Mouse (Mus musculus) limb, embryonic 11.5 days (tissue): ENCODE results near the gene Wbp2. TPM values are rescaled to one million over a fixed set of nuclear protein-coding genes. Genes with fewer than 3 reads are reported as not detected.

ENCODE experiments used
- ATAC-seq: fragments of 200-750 bp; cut with Nextera tagmentation; 2 replicates; pipeline ENCODE4 v1.8.0; 2017; ENCODE audit warnings: low read depth; ENCODE audit not compliant: insufficient number of reproducible peaks, low FRiP score, low TSS enrichment
- DNase-seq: peaks from one replicate; pipeline ENCODE4 v3.0.0-alpha.2; 2015; ENCODE audit warnings: low spot score
- H3K27ac ChIP-seq: fragments of 300-500 bp; sonication (generic); replicated peaks from 2 replicates; pipeline ENCODE4 v1.5.1; 2014; ENCODE audit warnings: low read depth, mild to moderate bottlenecking, low read length
- H3K27me3 ChIP-seq: fragments of 300-500 bp; sonication (generic); 2 replicates; pipeline ENCODE4 v1.6.1; 2014; ENCODE audit warnings: mild to moderate bottlenecking, low read length, mixed read lengths; ENCODE audit not compliant: control insufficient read depth, insufficient read depth
- H3K36me3 ChIP-seq: fragments of 300-500 bp; sonication (generic); 2 replicates; pipeline ENCODE4 v1.6.1; 2014; ENCODE audit warnings: mild to moderate bottlenecking, low read length, moderate library complexity, mixed read lengths; ENCODE audit not compliant: control insufficient read depth, insufficient read depth
- H3K4me1 ChIP-seq: fragments of 300-500 bp; sonication (generic); 2 replicates; pipeline ENCODE4 v1.6.1; 2014; ENCODE audit warnings: low read length, mixed read lengths; ENCODE audit not compliant: control insufficient read depth, insufficient read depth
- H3K4me2 ChIP-seq: fragments of 300-500 bp; sonication (generic); 2 replicates; pipeline ENCODE4 v1.6.1; 2014; ENCODE audit warnings: low read depth, mild to moderate bottlenecking, moderate library complexity; ENCODE audit not compliant: severe bottlenecking
- H3K4me3 ChIP-seq: fragments of 300-500 bp; sonication (generic); 2 replicates; pipeline ENCODE4 v1.5.1; 2014; ENCODE audit warnings: low read depth, low read length
- H3K9ac ChIP-seq: fragments of 300-500 bp; sonication (generic); 2 replicates; pipeline ENCODE4 v1.6.1; 2014; ENCODE audit warnings: mild to moderate bottlenecking, low read length
- H3K9me3 ChIP-seq: fragments of 300-500 bp; sonication (generic); 2 replicates; pipeline ENCODE4 v1.6.1; 2016; ENCODE audit warnings: low read length; ENCODE audit not compliant: control insufficient read depth
- WGBS: fragments of 180-500 bp; shearing (Covaris S2); extraction: QIAGEN DNeasy Blood & Tissue Kit; methylation state at CpG from one replicate; pipeline ENCODE4 v1.1.7; 2014; 5-methylcytosine and 5-hydroxymethylcytosine counted together
- polyA plus RNA-seq: library from polyadenylated mRNA; unstranded; fragments of >200 nt; fragmentation: Nextera tagmentation; extraction: Ambion mirVana; gene quantifications from 2 replicates; pipeline ENCODE4 v1.2.1, GENCODE M21; 2014

Gene Wbp2
- polyA plus RNA-seq, 1 experiment from 2014 or later, result 49.3 TPM

DNA sequence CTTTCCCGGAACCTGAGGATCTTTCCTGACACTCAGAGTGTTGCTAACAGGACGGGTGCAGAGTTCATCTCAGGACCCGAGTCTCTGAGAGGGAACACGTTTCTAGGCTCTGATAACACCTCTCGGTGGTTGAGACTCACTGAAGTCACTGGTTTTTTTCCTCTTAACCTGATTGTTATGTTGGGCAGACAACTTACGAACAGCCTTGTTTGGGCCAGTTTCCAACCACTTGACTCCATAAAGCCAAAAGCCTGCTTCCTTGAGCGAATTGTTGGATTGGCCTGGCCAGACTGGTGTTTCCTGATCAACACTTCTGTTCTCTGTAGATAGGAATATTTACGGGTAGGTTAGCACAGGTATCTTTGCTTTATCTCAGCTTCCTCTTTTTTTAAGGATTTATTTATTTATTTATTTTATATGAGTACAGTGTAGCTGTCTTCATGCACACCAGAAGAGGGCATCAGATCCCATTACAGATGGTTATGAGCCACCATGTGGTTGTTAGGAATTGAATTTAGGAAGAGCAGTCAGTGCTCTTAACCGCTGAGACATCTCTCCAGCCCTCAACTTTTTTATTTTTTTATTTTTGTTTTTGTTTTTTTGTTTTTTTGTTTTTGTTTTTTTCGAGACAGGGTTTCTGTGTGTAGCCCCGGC, 2.1 kb upstream of the Wbp2 start:
- WGBS, result 90% methylated on average over 11 of the region's 11 CpGs
- Histone ChIP-seq H3K27ac (no peak overlapping the region), H3K4me1 (peaks cover 3% of the 10 kb centered on the region; the same call in 1 of the 2 replicates), H3K27me3 (no peaks in the 10 kb centered on the region), H3K36me3 (peaks cover 3% of the 10 kb centered on the region; the same call in 1 of the 2 replicates), H3K4me2 (no peak overlapping the region), H3K4me3 (no peak overlapping the region), H3K9ac (no peak overlapping the region), H3K9me3 (no peaks in the 10 kb centered on the region)
- DNase-seq (no peak), ATAC-seq (no peak)

DNA sequence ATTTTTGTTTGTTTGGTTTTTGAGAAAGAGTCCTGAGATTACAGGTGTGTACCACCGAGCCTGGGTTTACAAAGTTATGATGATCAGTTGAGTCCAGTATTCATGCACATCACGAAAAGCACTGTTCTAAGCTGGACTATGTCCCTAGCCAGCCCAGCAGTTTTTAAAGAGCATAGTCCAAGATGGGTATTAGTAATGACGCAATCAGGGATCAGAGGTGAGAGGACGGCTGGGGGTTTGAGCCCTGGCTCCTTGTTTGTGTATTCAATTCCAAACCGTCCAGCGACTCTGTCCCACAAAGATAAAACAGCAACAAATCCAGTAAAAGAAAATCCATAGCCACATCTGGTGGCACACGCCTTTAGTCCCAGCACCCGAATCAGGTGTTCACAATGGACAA, 1.4 kb upstream of the Wbp2 start:
- ATAC-seq (no peak), DNase-seq (no peak)
- Histone ChIP-seq H3K9ac (no peak overlapping the region), H3K27ac (no peak overlapping the region), H3K4me2 (peak overlapping the region; percentile 33), H3K4me1 (peaks cover 3% of the 10 kb centered on the region; the same call in 1 of the 2 replicates), H3K27me3 (no peaks in the 10 kb centered on the region), H3K36me3 (peaks cover 5% of the 10 kb centered on the region), H3K4me3 (no peak overlapping the region), H3K9me3 (no peaks in the 10 kb centered on the region)
- WGBS, result 87% methylated on average over 8 of the region's 8 CpGs

DNA sequence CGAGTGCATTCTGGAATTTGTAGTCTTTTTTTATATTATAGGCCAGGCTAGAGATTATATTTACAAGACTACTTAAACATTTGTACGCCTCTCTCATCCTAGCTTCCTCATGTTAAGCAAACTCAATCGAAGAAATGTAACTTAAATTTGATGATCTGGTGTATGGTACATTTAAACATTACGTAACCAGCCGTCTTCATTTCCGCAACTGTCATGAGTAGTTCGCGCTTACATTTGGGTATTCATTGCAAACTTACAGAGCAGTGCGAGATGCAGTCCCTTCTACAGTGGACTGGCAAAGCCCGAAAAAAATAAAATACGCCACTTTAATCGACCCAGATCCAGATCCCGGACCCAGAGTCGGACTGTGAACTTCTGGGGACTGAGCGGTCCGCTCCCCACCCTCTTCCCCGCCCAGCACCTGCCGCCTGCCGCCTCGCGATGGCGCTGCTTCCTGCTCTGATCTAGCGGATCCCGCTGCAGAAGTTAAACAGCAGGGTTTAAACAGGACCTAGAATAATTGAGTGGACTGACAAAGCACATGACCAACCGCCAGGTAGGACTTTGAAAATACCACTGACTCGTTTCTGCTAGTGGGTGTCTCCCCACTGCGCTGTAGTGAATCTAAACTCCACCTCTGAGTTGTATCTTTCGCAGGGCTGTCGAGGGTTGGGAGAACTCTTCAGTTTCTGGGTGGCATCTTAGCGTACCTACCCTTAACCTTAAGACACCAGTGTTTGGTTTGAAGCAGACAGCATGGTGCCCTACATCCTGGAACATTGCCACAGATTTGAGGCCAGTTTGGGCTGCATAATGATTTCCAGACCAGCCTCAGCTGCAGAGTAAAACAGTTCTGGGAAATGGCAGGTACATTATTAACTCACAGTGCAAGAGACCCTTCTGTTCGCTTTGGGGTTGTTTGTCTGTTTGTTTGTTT, 667 bp upstream of the Wbp2 start:
- WGBS, result 3% methylated on average over 31 of the region's 31 CpGs
- H3K4me1 ChIP-seq, result peaks cover 3% of the 10 kb centered on the region; the same call in 1 of the 2 replicates
- H3K36me3 ChIP-seq, result peaks cover 8% of the 10 kb centered on the region
- peak overlapping the region; percentile 33 for H3K4me2 ChIP-seq
- H3K4me3 ChIP-seq, result peak overlapping the region; percentile 40
- no peaks in the 10 kb centered on the region for H3K9me3 ChIP-seq
- ATAC-seq (peak; percentile 63), DNase-seq (peak; percentile 90)
- no peaks in the 10 kb centered on the region for H3K27me3 ChIP-seq
- H3K27ac ChIP-seq, result peak overlapping the region; percentile 68
- peak overlapping the region; percentile 41 for H3K9ac ChIP-seq

DNA sequence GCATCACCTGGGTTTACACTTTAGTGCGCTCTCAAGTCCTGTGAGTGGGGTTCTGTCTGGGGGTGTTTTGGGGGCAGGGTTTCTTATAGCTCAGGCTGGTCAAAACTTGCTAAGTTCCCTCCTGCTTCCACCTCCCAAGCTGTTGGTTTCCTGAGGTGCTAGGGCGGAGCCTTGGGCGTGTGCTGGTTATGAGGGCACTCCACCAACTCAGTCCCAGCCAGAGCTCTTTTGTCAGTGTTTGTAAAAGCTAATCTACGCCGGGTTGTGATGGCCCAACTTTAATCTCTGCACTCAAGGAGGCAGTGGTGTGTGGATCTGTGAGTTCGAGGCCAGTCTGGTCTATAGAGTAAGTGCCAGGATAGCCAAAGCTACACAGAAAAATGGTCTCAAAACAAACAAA, 2.6 kb downstream of the Wbp2 start:
- Histone ChIP-seq H3K4me2 (no peak overlapping the region), H3K9me3 (no peaks in the 10 kb centered on the region), H3K4me3 (no peak overlapping the region), H3K36me3 (peaks cover 15% of the 10 kb centered on the region), H3K27ac (no peak overlapping the region), H3K27me3 (no peaks in the 10 kb centered on the region), H3K4me1 (peaks cover 8% of the 10 kb centered on the region), H3K9ac (no peak overlapping the region)
- 93% methylated on average over 6 of the region's 6 CpGs for WGBS
- no peak for ATAC-seq
- no peak for DNase-seq

DNA sequence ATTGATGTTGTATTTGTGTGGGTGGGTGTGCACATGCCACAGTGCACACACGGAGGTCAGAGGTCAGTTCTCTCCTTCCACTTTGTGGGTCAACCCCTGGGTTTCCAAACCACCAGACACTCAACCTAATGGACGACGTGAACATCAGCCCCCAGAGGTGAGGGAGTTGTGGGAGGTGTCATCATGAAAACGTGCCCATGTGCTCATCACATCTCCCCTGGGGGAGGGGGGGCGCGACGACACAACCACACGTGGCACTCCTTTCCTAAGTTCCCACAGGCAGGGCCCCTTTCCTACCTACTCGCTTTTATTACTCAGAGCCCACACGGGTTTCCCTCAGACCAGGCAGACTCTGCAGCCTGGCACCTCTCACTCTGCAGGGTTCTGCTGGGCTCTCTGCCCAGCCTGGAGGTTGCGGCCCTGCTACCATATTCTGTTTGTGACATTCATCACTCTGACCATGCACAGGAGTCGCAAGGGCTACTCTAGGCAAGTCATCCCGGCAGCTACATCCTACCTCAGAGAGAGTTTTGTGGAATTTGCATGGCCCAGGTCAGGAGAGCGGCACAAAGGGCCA, 3.6 kb downstream of the Wbp2 start:
- H3K27me3 ChIP-seq, result no peaks in the 10 kb centered on the region
- H3K4me3 ChIP-seq, result no peak overlapping the region
- no peaks in the 10 kb centered on the region for H3K9me3 ChIP-seq
- H3K4me1 ChIP-seq, result peaks cover 15% of the 10 kb centered on the region
- no peak overlapping the region for H3K9ac ChIP-seq
- no peak overlapping the region for H3K4me2 ChIP-seq
- no peak overlapping the region for H3K27ac ChIP-seq
- no peak for DNase-seq
- 87% methylated on average over 14 of the region's 14 CpGs for WGBS
- peaks cover 19% of the 10 kb centered on the region for H3K36me3 ChIP-seq
- ATAC-seq, result no peak

DNA sequence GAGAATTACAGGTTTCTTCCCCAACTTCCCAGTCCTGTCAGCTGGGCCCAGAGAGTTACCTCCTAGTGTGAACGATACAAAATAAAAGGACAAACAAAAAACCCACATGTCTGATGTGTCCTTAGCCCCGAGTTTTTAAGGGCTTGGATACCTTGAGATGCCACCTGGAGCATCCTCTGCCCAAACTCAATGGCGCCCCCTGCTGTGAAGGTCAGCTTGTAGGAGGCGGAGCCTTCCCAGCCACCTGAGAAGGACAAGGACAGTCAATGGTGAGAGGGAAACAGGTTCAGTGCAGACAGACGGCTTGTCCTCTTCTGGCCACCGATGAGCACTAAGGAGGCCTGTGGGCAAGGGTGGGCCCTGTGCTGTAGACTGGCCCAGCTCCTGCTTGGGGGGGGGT, 5.7 kb downstream of the Wbp2 start:
- peak; percentile 51 for DNase-seq

DNA sequence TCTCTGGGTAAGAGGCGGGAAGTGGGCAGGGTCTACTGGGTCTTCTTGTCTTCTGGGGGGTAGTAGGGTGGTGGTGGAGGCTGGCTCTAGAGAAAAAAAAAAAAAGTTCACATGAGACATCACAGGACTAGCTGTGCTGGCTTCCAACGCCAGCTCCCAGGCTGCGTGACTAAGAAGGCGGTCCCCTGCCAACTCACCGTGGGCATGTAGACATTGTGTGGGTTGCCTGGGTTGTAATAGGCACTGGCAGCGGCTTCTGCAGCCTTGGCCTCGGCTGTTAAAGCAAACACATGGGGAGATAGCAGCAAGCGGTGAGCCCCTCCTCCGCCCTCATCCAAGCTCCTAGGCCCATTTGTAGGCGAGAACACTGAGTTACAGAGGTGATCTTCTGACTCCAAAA, 7.3 kb downstream of the Wbp2 start:
- WGBS, result 77% methylated on average over 10 of the region's 10 CpGs
- H3K4me1 ChIP-seq, result peaks cover 16% of the 10 kb centered on the region
- H3K36me3 ChIP-seq, result peaks cover 19% of the 10 kb centered on the region
- DNase-seq (no peak), ATAC-seq (no peak)
- no peaks in the 10 kb centered on the region for H3K9me3 ChIP-seq
- H3K4me2 ChIP-seq, result no peak overlapping the region
- no peak overlapping the region for H3K27ac ChIP-seq
- 0 out of 2 replicates have a peak overlapping the region, but pooled peaks have one; percentile 30 for H3K9ac ChIP-seq
- no peaks in the 10 kb centered on the region for H3K27me3 ChIP-seq
- no peak overlapping the region for H3K4me3 ChIP-seq

More for the DNA sequence above, 5.7 kb downstream of the Wbp2 start:
- peaks cover 18% of the 10 kb centered on the region for H3K4me1 ChIP-seq
- no peak overlapping the region for H3K4me2 ChIP-seq
- no peaks in the 10 kb centered on the region for H3K9me3 ChIP-seq
- no peaks in the 10 kb centered on the region for H3K27me3 ChIP-seq
- no peak overlapping the region for H3K9ac ChIP-seq
- no peak overlapping the region for H3K4me3 ChIP-seq
- peaks cover 19% of the 10 kb centered on the region for H3K36me3 ChIP-seq
- ATAC-seq, result no peak
- WGBS, result 74% methylated on average over 6 of the region's 6 CpGs
- H3K27ac ChIP-seq, result no peak overlapping the region

DNA sequence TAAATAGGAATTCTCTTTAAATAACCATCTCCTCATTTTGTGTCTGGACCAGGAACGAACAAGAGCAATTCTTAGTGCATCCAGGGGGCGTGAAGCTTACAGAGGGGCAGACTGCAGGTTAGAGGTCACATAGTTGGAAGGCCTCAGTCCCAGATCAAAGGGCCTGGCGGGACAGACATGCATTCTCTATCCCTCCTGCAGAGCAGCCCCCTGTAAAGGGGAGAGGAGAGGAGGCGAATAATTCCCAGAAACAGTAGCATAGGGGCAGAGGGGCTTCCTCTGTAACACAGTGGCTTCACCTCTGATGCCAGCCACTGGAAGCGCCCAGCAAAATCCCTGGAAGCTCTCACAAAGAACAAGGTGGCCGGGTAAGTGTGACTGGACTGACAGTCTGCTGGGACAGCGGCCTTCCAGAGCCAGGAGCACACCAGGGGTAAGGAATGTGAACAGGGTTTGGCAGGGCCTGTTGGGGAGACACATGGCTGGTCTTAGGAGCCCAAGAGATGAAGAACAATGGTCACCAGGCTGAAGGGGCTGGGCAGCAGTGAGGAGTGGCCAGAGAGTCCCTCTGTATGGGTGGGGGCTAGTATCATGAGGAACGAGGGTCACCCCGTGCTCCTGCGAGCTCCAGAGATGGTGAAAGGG, 8.0 kb downstream of the Wbp2 start:
- Histone ChIP-seq H3K27ac (peak overlapping the region; percentile 56; the same call in 1 of the 2 replicates), H3K9me3 (no peaks in the 10 kb centered on the region), H3K27me3 (no peaks in the 10 kb centered on the region), H3K9ac (0 out of 2 replicates have a peak overlapping the region, but pooled peaks have one; percentile 30), H3K4me2 (no peak overlapping the region), H3K36me3 (peaks cover 15% of the 10 kb centered on the region), H3K4me3 (no peak overlapping the region), H3K4me1 (peaks cover 16% of the 10 kb centered on the region)
- ATAC-seq (no peak), DNase-seq (no peak)
- WGBS, result 24% methylated on average over 10 of the region's 10 CpGs
